Mouse (Mus musculus): ENCODE results near the gene Ccdc170.
A peak's percentile ranks its signal among the peaks of the same experiment; 100 is the strongest.
"Not testable (repeated sequence)": the region's sequence is repeated elsewhere in the genome, so short reads cannot be mapped to it uniquely, and the experiment has no call there.

Gene Ccdc170

DNA sequence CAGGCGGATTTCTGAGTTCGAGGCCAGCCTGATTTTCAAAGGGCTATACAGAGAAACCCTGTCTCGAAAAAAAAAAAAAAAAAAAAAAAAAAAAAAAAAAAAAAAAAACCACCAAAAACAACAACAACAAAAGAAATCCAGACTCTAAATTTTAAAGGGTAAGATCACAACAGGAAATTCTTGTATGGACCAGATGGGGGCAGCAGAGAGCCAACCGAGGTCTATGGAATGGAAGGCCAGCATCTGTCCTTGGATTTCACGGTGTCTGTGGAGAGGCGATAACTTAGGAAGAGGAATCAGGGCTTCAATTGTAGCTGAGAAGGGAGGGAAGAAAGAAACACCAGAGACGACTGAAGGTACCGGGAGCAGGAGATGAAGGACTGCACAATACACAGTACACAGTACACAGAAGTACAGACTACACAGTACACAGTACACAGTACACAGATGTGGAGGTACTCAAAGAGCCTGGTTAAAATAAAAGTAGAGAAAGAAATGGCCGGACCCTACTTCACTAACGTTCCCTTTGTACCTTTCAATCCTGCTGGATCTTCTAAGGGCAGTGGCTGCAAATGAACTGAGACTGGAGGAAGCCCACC is 116.0 kb downstream of the Ccdc170 start:
- TF ChIP-seq CTCF (conservative IDR thresholded peaks at IDR 0.05; ENCODE audit: low read length) (peak; percentile 84), NANOG (IDR thresholded peaks at IDR 0.05; ENCODE audit: borderline replicate concordance, low read length) (no peak)
- no peaks in the 10 kb centered on the region for H3K36me3 ChIP-seq (ENCODE audit: insufficient read depth, low read length)
- H3K4me3 ChIP-seq (replicated peaks; ENCODE audit: low read length) = no peak overlapping the region
- no peaks in the 10 kb centered on the region for H3K4me1 ChIP-seq (replicated peaks; ENCODE audit: low read depth, low read length)
- H3K27me3 ChIP-seq (ENCODE audit: insufficient read depth, low read length) = peaks cover 9% of the 10 kb centered on the region
- H3K9me3 ChIP-seq (ENCODE audit: low read length) = no peaks in the 10 kb centered on the region; the same call in 1 of the 2 replicates

DNA sequence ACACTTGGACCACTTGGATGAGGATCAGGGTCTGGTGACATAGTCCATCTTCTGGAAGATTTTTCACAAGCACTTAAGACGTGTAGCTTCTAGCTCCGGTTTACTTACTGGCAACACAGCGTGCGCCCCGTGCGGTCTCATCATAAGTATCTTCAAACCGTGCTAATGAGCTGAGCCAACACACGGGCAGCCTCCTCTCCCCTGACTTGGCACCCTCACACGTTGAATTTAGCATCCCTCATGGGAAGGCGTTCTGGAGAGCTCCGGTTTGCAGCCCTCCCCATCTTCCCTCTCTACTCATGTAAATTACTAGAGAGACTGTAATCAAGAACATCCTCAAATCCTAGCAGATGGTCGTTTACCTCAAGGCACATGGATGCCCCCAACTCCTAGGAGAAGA is 116.6 kb downstream of the Ccdc170 start:
- Histone ChIP-seq H3K36me3 (ENCODE audit: insufficient read depth, low read length) (no peaks in the 10 kb centered on the region), H3K4me1 (replicated peaks; ENCODE audit: low read depth, low read length) (no peaks in the 10 kb centered on the region), H3K4me3 (replicated peaks; ENCODE audit: low read length) (no peak overlapping the region), H3K27me3 (ENCODE audit: insufficient read depth, low read length) (peaks cover 9% of the 10 kb centered on the region), H3K9me3 (ENCODE audit: low read length) (no peaks in the 10 kb centered on the region; the same call in 1 of the 2 replicates)
- TF ChIP-seq NANOG (IDR thresholded peaks at IDR 0.05; ENCODE audit: borderline replicate concordance, low read length) = no peak
- no peak for TF ChIP-seq CTCF (conservative IDR thresholded peaks at IDR 0.05; ENCODE audit: low read length)
- TF ChIP-seq POU5F1 (IDR thresholded peaks at IDR 0.05; ENCODE audit: borderline replicate concordance, low read length) = no peak

DNA sequence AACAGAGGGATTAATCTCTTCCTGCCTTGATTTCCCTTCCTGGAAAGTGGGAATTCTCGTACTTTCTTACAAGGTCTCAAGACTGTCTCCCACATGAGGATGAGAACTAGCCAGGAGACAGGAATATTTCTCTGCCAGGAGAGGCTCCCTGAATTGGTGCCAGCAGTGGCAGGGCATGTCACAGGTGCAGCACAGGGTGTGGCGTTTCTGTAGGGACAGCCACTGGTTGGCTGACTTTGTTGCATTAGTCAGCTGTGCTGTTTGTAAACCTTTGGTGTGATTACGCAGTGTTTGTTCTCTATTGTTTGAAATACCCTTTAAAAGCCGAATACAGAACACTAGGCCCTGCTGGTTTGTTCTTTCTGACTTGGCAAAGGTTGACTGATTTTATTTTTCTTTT is 117.3 kb downstream of the Ccdc170 start:
- Histone ChIP-seq H3K27me3 (ENCODE audit: insufficient read depth, low read length) (peaks cover 9% of the 10 kb centered on the region), H3K9me3 (ENCODE audit: low read length) (no peaks in the 10 kb centered on the region; the same call in 1 of the 2 replicates), H3K4me3 (replicated peaks; ENCODE audit: low read length) (no peak overlapping the region), H3K4me1 (replicated peaks; ENCODE audit: low read depth, low read length) (no peaks in the 10 kb centered on the region), H3K36me3 (ENCODE audit: insufficient read depth, low read length) (no peaks in the 10 kb centered on the region)
- TF ChIP-seq CTCF (conservative IDR thresholded peaks at IDR 0.05; ENCODE audit: low read length) = no peak
- no peak for TF ChIP-seq NANOG (IDR thresholded peaks at IDR 0.05; ENCODE audit: borderline replicate concordance, low read length)
- no peak for TF ChIP-seq POU5F1 (IDR thresholded peaks at IDR 0.05; ENCODE audit: borderline replicate concordance, low read length)

DNA sequence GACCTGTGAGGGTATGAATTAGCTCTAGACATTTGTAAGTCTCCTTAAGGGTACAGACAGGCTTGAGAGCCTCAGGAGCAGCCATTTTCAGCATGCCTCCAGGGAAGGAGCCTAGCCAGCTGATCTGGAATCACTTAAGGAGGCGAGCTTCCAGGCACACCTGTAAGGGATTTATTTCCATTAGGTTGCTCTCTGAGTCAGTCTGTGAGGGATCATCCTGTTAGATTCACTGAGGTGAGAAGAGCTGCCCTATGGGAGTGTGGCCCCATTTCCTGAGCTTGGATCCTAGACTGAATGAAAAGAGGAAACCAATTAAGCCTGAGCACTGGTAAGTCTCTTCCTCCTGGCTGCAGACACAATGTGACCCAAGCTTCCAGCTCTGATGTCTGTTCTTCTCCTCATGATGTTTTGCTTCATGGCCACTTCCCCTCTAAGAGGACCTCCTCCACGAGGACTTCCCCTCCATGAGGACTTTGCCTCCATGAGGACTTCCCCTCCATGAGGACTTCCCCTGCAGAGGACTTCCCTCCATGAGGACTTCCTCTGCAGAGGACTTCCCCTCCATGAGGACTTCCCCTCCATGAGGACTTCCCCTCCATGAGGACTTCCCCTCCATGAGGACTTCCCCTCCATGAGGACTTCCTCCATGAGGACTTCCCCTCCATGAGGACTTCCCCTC is 118.6 kb downstream of the Ccdc170 start:
- Histone ChIP-seq H3K4me1 (replicated peaks; ENCODE audit: low read depth, low read length) (no peaks in the 10 kb centered on the region), H3K36me3 (ENCODE audit: insufficient read depth, low read length) (no peaks in the 10 kb centered on the region), H3K4me3 (replicated peaks; ENCODE audit: low read length) (no peak overlapping the region), H3K27me3 (ENCODE audit: insufficient read depth, low read length) (peaks cover 9% of the 10 kb centered on the region), H3K9me3 (ENCODE audit: low read length) (no peaks in the 10 kb centered on the region; the same call in 1 of the 2 replicates)
- TF ChIP-seq POU5F1 (IDR thresholded peaks at IDR 0.05; ENCODE audit: borderline replicate concordance, low read length) (no peak), CTCF (conservative IDR thresholded peaks at IDR 0.05; ENCODE audit: low read length) (no peak), NANOG (IDR thresholded peaks at IDR 0.05; ENCODE audit: borderline replicate concordance, low read length) (no peak)

DNA sequence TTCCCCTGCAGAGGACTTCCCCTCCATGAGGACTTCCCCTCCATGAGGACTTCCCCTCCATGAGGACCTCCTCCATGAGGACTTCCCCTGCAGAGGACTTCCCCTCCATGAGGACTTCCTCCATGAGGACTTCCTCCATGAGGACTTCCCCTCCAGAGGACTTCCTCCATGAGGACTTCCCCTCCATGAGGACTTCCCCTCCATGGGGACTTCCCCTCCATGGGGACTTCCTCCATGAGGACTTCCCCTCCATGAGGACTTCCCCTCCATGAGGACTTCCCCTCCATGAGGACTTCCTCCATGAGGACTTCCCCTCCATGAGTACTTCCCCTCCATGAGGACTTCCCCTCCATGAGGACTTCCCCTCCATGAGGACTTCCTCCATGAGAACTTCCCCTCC is 119.3 kb downstream of the Ccdc170 start:
- not testable (repeated sequence) for H3K9me3 ChIP-seq (ENCODE audit: low read length); H3K36me3 ChIP-seq (ENCODE audit: insufficient read depth, low read length); H3K27me3 ChIP-seq (ENCODE audit: insufficient read depth, low read length); H3K4me1 ChIP-seq (replicated peaks; ENCODE audit: low read depth, low read length); H3K4me3 ChIP-seq (replicated peaks; ENCODE audit: low read length)

DNA sequence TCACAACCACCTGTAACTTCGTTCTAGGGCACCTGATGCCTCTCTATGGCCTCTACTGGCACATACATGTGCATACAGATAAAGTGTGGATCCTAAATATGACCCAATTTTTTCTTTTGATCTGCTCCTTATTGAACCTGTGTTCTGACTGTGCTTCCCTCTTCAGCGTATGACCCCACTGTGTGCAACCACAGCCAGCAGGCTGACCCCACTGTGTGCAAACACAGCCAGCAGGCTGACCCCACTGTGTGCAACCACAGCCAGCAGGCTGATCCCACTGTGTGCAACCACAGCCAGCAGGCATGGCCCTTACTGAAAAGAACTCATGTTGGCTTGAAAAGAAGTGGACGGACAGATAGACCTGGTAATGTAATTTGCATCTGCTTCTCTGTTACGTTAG is 120.2 kb downstream of the Ccdc170 start:
- Histone ChIP-seq H3K4me1 (replicated peaks; ENCODE audit: low read depth, low read length) (no peaks in the 10 kb centered on the region), H3K9me3 (ENCODE audit: low read length) (peaks cover 5% of the 10 kb centered on the region; the same call in 1 of the 2 replicates), H3K36me3 (ENCODE audit: insufficient read depth, low read length) (no peaks in the 10 kb centered on the region), H3K27me3 (ENCODE audit: insufficient read depth, low read length) (peaks cover 9% of the 10 kb centered on the region), H3K4me3 (replicated peaks; ENCODE audit: low read length) (no peak overlapping the region)
- TF ChIP-seq POU5F1 (IDR thresholded peaks at IDR 0.05; ENCODE audit: borderline replicate concordance, low read length) (no peak), NANOG (IDR thresholded peaks at IDR 0.05; ENCODE audit: borderline replicate concordance, low read length) (no peak), CTCF (conservative IDR thresholded peaks at IDR 0.05; ENCODE audit: low read length) (no peak)

DNA sequence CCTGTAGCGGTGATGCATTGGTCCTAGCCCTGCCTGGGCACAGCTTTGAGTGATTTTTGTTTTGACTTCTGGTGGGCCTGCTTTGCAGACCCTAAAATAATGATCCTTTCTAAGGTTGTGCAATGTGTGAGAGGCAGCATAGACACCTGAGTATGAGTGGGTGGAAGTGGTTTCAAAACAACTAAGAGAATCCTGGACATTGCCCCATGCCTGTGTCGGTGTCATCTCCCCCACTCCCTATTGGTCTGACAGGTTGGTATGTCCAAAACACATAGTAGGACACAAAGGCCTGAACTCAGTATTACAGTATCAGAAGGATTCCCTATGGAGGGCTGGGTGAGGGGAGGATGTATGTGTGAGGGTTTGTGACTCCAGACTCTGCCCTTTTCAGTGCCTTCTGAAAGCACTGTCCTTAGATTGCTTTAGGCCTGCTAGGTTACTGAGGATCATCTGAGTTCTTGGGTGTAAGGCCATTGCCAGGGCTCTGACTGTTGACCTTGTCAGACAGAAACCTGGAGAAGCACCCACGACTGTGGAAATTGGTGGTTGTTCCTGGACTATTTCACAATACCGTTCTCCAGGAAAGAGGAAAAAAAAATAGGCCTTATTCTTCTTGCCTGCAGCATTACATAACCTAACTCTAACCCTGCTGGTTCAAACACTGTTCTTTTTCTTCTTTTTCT is 122.4 kb downstream of the Ccdc170 start:
- no peak overlapping the region for H3K4me3 ChIP-seq (replicated peaks; ENCODE audit: low read length)
- TF ChIP-seq NANOG (IDR thresholded peaks at IDR 0.05; ENCODE audit: borderline replicate concordance, low read length) (no peak), POU5F1 (IDR thresholded peaks at IDR 0.05; ENCODE audit: borderline replicate concordance, low read length) (no peak), CTCF (conservative IDR thresholded peaks at IDR 0.05; ENCODE audit: low read length) (no peak)
- H3K4me1 ChIP-seq (replicated peaks; ENCODE audit: low read depth, low read length) = no peaks in the 10 kb centered on the region
- no peaks in the 10 kb centered on the region for H3K36me3 ChIP-seq (ENCODE audit: insufficient read depth, low read length)
- peaks cover 8% of the 10 kb centered on the region for H3K27me3 ChIP-seq (ENCODE audit: insufficient read depth, low read length)
- peaks cover 5% of the 10 kb centered on the region; the same call in 1 of the 2 replicates for H3K9me3 ChIP-seq (ENCODE audit: low read length)

DNA sequence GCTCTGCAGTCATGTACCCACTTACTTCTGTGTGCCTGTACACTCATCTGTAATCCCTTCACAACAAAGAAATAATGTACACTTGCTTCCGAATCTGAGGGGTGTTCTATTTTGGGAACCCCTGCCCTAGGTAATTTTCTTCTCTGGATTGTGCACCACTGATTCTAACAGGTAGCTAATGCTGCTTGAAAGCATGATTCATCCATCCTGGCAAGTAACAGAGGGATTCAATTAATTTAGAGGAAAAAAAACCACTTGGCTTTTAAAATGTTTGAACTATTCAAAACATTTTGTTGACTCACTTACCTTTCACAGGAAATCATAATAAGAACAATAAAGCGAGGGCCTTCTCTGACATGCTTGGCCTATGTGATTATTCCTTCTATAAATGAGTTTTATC is 127.9 kb downstream of the Ccdc170 start:
- TF ChIP-seq NANOG (IDR thresholded peaks at IDR 0.05; ENCODE audit: borderline replicate concordance, low read length) (no peak), POU5F1 (IDR thresholded peaks at IDR 0.05; ENCODE audit: borderline replicate concordance, low read length) (no peak)
- no peaks in the 10 kb centered on the region for H3K36me3 ChIP-seq (ENCODE audit: insufficient read depth, low read length)
- H3K27me3 ChIP-seq (ENCODE audit: insufficient read depth, low read length) = no peaks in the 10 kb centered on the region
- H3K9me3 ChIP-seq (ENCODE audit: low read length) = peaks cover 5% of the 10 kb centered on the region; the same call in 1 of the 2 replicates
- no peaks in the 10 kb centered on the region for H3K4me1 ChIP-seq (replicated peaks; ENCODE audit: low read depth, low read length)
- H3K4me3 ChIP-seq (replicated peaks; ENCODE audit: low read length) = no peak overlapping the region

All from E14TG2a.4 (cell line).